Mouse (Mus musculus): ENCODE measurements at regions not wholly inside any gene's neighbourhood (a gene's known extent, or its start where the extent isn't known, plus 50 kb on each side); places are given as distances from the start of the nearest gene placed in this dataset.
"Not testable (repeated sequence)": the region's sequence is repeated elsewhere in the genome, so short reads cannot be mapped to it uniquely, and the experiment has no call there.

GRCm38 (mm10) chr9:115840791-115841190 is 68.5 kb upstream of the Gadl1 start:
- no peak overlapping the region for H3ac ChIP-seq (ENCODE audit: control insufficient read depth, insufficient read length)
- no peaks in the 10 kb centered on the region for H3K79me2 ChIP-seq (ENCODE audit: control insufficient read depth, insufficient read depth)
- H3K27me3 ChIP-seq (ENCODE audit: control insufficient read depth, insufficient read depth, insufficient read length) = no peaks in the 10 kb centered on the region
- H3K36me3 ChIP-seq (ENCODE audit: control insufficient read depth, insufficient read depth) = no peaks in the 10 kb centered on the region
- no peak overlapping the region for H3K4me2 ChIP-seq (ENCODE audit: low read depth)
- TF ChIP-seq CEBPB (IDR thresholded peaks at IDR 0.05; ENCODE audit: insufficient read depth, poor library complexity, severe bottlenecking) = no peak
- no peak for TF ChIP-seq TCF12 (IDR thresholded peaks at IDR 0.05; ENCODE audit: insufficient read depth, poor library complexity, severe bottlenecking)
- no peak for TF ChIP-seq TCF3 (IDR thresholded peaks at IDR 0.05; ENCODE audit: insufficient read length, low read depth)
- TF ChIP-seq POLR2AphosphoS2 (IDR thresholded peaks at IDR 0.05; ENCODE audit: insufficient read length, low read depth) = no peak
- TF ChIP-seq E2F4 (IDR thresholded peaks at IDR 0.05; ENCODE audit: insufficient read depth) = no peak
- no peak for TF ChIP-seq REST (IDR thresholded peaks at IDR 0.05; ENCODE audit: insufficient read depth, insufficient read length)
- no peak for TF ChIP-seq USF1 (IDR thresholded peaks at IDR 0.05; ENCODE audit: low read depth)
- H3K4me3 ChIP-seq = no peak overlapping the region

- H3K4me3 ChIP-seq = no peak overlapping the region
- no peak overlapping the region for H3K4me2 ChIP-seq (ENCODE audit: low read depth)
- H3K36me3 ChIP-seq (ENCODE audit: control insufficient read depth, insufficient read depth) = no peaks in the 10 kb centered on the region
- H3K79me2 ChIP-seq (ENCODE audit: control insufficient read depth, insufficient read depth) = no peaks in the 10 kb centered on the region
- H3K27me3 ChIP-seq (ENCODE audit: control insufficient read depth, insufficient read depth, insufficient read length) = no peaks in the 10 kb centered on the region
- no peak overlapping the region for H3ac ChIP-seq (ENCODE audit: control insufficient read depth, insufficient read length)
- TF ChIP-seq REST (IDR thresholded peaks at IDR 0.05; ENCODE audit: insufficient read depth, insufficient read length) = no peak
- TF ChIP-seq CEBPB (IDR thresholded peaks at IDR 0.05; ENCODE audit: insufficient read depth, poor library complexity, severe bottlenecking) = no peak
- TF ChIP-seq MYOD1 (IDR thresholded peaks at IDR 0.05; ENCODE audit: control insufficient read depth in 1 of 3, insufficient read length in 2 of 3, low read depth in 2 of 3) = no peak
- no peak for TF ChIP-seq TCF12 (IDR thresholded peaks at IDR 0.05; ENCODE audit: insufficient read depth, poor library complexity, severe bottlenecking)
- TF ChIP-seq POLR2A (IDR thresholded peaks at IDR 0.05; ENCODE audit: insufficient read length, low read depth) = no peak
- TF ChIP-seq MYOG (IDR thresholded peaks at IDR 0.05; ENCODE audit: control insufficient read depth in 1 of 3, insufficient read depth in 1 of 3, insufficient read length in 2 of 3, low read depth in 2 of 3) = no peak
- TF ChIP-seq SRF (IDR thresholded peaks at IDR 0.05; ENCODE audit: control insufficient read depth, insufficient read length, low read depth) = no peak
- TF ChIP-seq MAX (IDR thresholded peaks at IDR 0.05; ENCODE audit: low read depth) = no peak
- TF ChIP-seq USF1 (IDR thresholded peaks at IDR 0.05; ENCODE audit: low read depth) = no peak
- TF ChIP-seq POLR2AphosphoS2 (IDR thresholded peaks at IDR 0.05; ENCODE audit: insufficient read length, low read depth) = no peak
- TF ChIP-seq E2F4 (IDR thresholded peaks at IDR 0.05; ENCODE audit: insufficient read depth) = no peak
- TF ChIP-seq TCF3 (IDR thresholded peaks at IDR 0.05; ENCODE audit: insufficient read length, low read depth) = no peak
Measured at GRCm38 (mm10) chr9:115841684-115842083, 67.6 kb upstream of the Gadl1 start.

- peak in 1 of 3 experiments; percentile 59 for TF ChIP-seq MYOG (IDR thresholded peaks at IDR 0.05; ENCODE audit: control insufficient read depth in 1 of 3, insufficient read depth in 1 of 3, insufficient read length in 2 of 3, low read depth in 2 of 3)
- peak in 2 of 3 experiments; percentile 13 to 56 for TF ChIP-seq MYOD1 (IDR thresholded peaks at IDR 0.05; ENCODE audit: control insufficient read depth in 1 of 3, insufficient read length in 2 of 3, low read depth in 2 of 3)
- no peak for TF ChIP-seq POLR2A (IDR thresholded peaks at IDR 0.05; ENCODE audit: insufficient read length, low read depth)
- Histone ChIP-seq H3K36me3 (ENCODE audit: control insufficient read depth, insufficient read depth) (no peaks in the 10 kb centered on the region), H3K79me2 (ENCODE audit: control insufficient read depth, insufficient read depth) (no peaks in the 10 kb centered on the region), H3K27me3 (ENCODE audit: control insufficient read depth, insufficient read depth, insufficient read length) (no peaks in the 10 kb centered on the region), H3ac (ENCODE audit: control insufficient read depth, insufficient read length) (no peak overlapping the region), H3K4me2 (ENCODE audit: low read depth) (no peak overlapping the region), H3K4me3 (no peak overlapping the region)
Measured at GRCm38 (mm10) chr9:115844340-115844739, 64.9 kb upstream of the Gadl1 start.

- Histone ChIP-seq H3K27me3 (ENCODE audit: control insufficient read depth, insufficient read depth, insufficient read length) (no peaks in the 10 kb centered on the region), H3K4me3 (no peak overlapping the region), H3ac (ENCODE audit: control insufficient read depth, insufficient read length) (no peak overlapping the region), H3K79me2 (ENCODE audit: control insufficient read depth, insufficient read depth) (no peaks in the 10 kb centered on the region), H3K4me2 (ENCODE audit: low read depth) (no peak overlapping the region), H3K36me3 (ENCODE audit: control insufficient read depth, insufficient read depth) (no peaks in the 10 kb centered on the region)
- TF ChIP-seq E2F4 (IDR thresholded peaks at IDR 0.05; ENCODE audit: insufficient read depth) (no peak), REST (IDR thresholded peaks at IDR 0.05; ENCODE audit: insufficient read depth, insufficient read length) (no peak), CEBPB (IDR thresholded peaks at IDR 0.05; ENCODE audit: insufficient read depth, poor library complexity, severe bottlenecking) (no peak), TCF12 (IDR thresholded peaks at IDR 0.05; ENCODE audit: insufficient read depth, poor library complexity, severe bottlenecking) (no peak), POLR2A (IDR thresholded peaks at IDR 0.05; ENCODE audit: insufficient read length, low read depth) (no peak)
Measured at GRCm38 (mm10) chr9:115845091-115845490, 64.2 kb upstream of the Gadl1 start.

- TF ChIP-seq MYOG (IDR thresholded peaks at IDR 0.05; ENCODE audit: control insufficient read depth in 1 of 3, insufficient read depth in 1 of 3, insufficient read length in 2 of 3, low read depth in 2 of 3) (no peak), POLR2A (IDR thresholded peaks at IDR 0.05; ENCODE audit: insufficient read length, low read depth) (no peak), E2F4 (IDR thresholded peaks at IDR 0.05; ENCODE audit: insufficient read depth) (no peak), REST (IDR thresholded peaks at IDR 0.05; ENCODE audit: insufficient read depth, insufficient read length) (no peak), TCF12 (IDR thresholded peaks at IDR 0.05; ENCODE audit: insufficient read depth, poor library complexity, severe bottlenecking) (no peak), POLR2AphosphoS2 (IDR thresholded peaks at IDR 0.05; ENCODE audit: insufficient read length, low read depth) (no peak), USF1 (IDR thresholded peaks at IDR 0.05; ENCODE audit: low read depth) (no peak), MYOD1 (IDR thresholded peaks at IDR 0.05; ENCODE audit: control insufficient read depth in 1 of 3, insufficient read length in 2 of 3, low read depth in 2 of 3) (no peak), SRF (IDR thresholded peaks at IDR 0.05; ENCODE audit: control insufficient read depth, insufficient read length, low read depth) (no peak)
- no peaks in the 10 kb centered on the region for H3K79me2 ChIP-seq (ENCODE audit: control insufficient read depth, insufficient read depth)
- no peaks in the 10 kb centered on the region for H3K27me3 ChIP-seq (ENCODE audit: control insufficient read depth, insufficient read depth, insufficient read length)
- no peak overlapping the region for H3ac ChIP-seq (ENCODE audit: control insufficient read depth, insufficient read length)
- no peak overlapping the region for H3K4me3 ChIP-seq
- H3K4me2 ChIP-seq (ENCODE audit: low read depth) = no peak overlapping the region
- H3K36me3 ChIP-seq (ENCODE audit: control insufficient read depth, insufficient read depth) = no peaks in the 10 kb centered on the region
Measured at GRCm38 (mm10) chr9:115847289-115848074, 61.8 kb upstream of the Gadl1 start.

GRCm38 (mm10) chr9:115853210-115853842 is 55.9 kb upstream of the Gadl1 start:
- H3K4me2 ChIP-seq (ENCODE audit: low read depth); H3ac ChIP-seq (ENCODE audit: control insufficient read depth, insufficient read length); H3K36me3 ChIP-seq (ENCODE audit: control insufficient read depth, insufficient read depth); H3K27me3 ChIP-seq (ENCODE audit: control insufficient read depth, insufficient read depth, insufficient read length); H3K79me2 ChIP-seq (ENCODE audit: control insufficient read depth, insufficient read depth); H3K4me3 ChIP-seq: not testable (repeated sequence)

Data from myocyte (in vitro differentiated cells).